Comparison of ENCODE assay signal across 9 mouse cellular contexts in genomic region chr8:87796234-87796633, GRCm38 (mm10).
A peak's percentile ranks its signal among the peaks of the same experiment; 100 is the strongest.
DNase-seq lines count a peak whose midpoint lies in the region; ATAC-seq and TF ChIP-seq lines count a peak whose summit lies in the region.
"Had no signal": no experiment of that assay in that cellular context is flagged by ENCODE, and none has a peak within 500 bp of the region (broad histone marks: within the 10 kb centered on the region; RNA-seq: fewer than 3 reads in every experiment).

No protein-coding gene starts in this region.

- H3K27ac ChIP-seq in hindbrain, embryonic 12.5 days, result 0 out of 2 replicates have a peak overlapping the region, but pooled peaks have one; percentile 17
- H3K27ac ChIP-seq in hindbrain, embryonic 16.5 days (ENCODE audit: low read depth, low read length), result no peak overlapping the region
- H3K27ac ChIP-seq in midbrain, embryonic 14.5 days (replicated peaks; ENCODE audit: low read depth, low read length), result no peak overlapping the region
- no peak overlapping the region for H3K27ac ChIP-seq in midbrain, embryonic 16.5 days (ENCODE audit: low read length)
- no peak overlapping the region for H3K27ac ChIP-seq in small intestine, adult 2 months (ENCODE audit: insufficient read depth, low read depth, low read length)

- H3K36me3 ChIP-seq in hindbrain, embryonic 12.5 days, result no peaks in the 10 kb centered on the region
- H3K36me3 ChIP-seq in hindbrain, embryonic 16.5 days (ENCODE audit: control insufficient read depth, insufficient read depth, low read length), result no peaks in the 10 kb centered on the region
- H3K36me3 ChIP-seq in midbrain, embryonic 14.5 days (ENCODE audit: control insufficient read depth, insufficient read depth, low read length), result no peaks in the 10 kb centered on the region
- H3K36me3 ChIP-seq in midbrain, embryonic 16.5 days (ENCODE audit: control insufficient read depth, insufficient read depth, low read length), result no peaks in the 10 kb centered on the region
- no peaks in the 10 kb centered on the region for H3K36me3 ChIP-seq in small intestine, adult 2 months (ENCODE audit: control insufficient read depth, insufficient read depth, low read length)

- TF ChIP-seq CTCF in small intestine, adult 2 months (IDR thresholded peaks at IDR 0.05; ENCODE audit: extremely low read depth, insufficient read length, insufficient replicate concordance, low read depth, low read length), result peak; percentile 46; the same call in 1 of the 2 replicates

- peaks cover 23% of the 10 kb centered on the region for H3K4me1 ChIP-seq in hindbrain, embryonic 12.5 days
- no peaks in the 10 kb centered on the region; the same call in 1 of the 2 replicates for H3K4me1 ChIP-seq in hindbrain, embryonic 16.5 days (ENCODE audit: control insufficient read depth, insufficient read depth, low read depth, low read length)
- no peaks in the 10 kb centered on the region for H3K4me1 ChIP-seq in midbrain, embryonic 14.5 days (ENCODE audit: control insufficient read depth, insufficient read depth, low read length)
- H3K4me1 ChIP-seq in midbrain, embryonic 16.5 days (ENCODE audit: control insufficient read depth, insufficient read depth, low read length), result peaks cover 9% of the 10 kb centered on the region; the same call in 1 of the 2 replicates
- H3K4me1 ChIP-seq in small intestine, adult 2 months (ENCODE audit: control insufficient read depth, insufficient read depth, insufficient read length, low read length), result no peaks in the 10 kb centered on the region

- no peak overlapping the region for H3K4me2 ChIP-seq in hindbrain, embryonic 12.5 days (replicated peaks)
- H3K4me2 ChIP-seq in hindbrain, embryonic 16.5 days (ENCODE audit: low read length), result no peak overlapping the region
- no peak overlapping the region for H3K4me2 ChIP-seq in midbrain, embryonic 14.5 days (ENCODE audit: low read length)
- no peak overlapping the region for H3K4me2 ChIP-seq in midbrain, embryonic 16.5 days (ENCODE audit: low read length)

- TF ChIP-seq POLR2A in small intestine, adult 2 months (IDR thresholded peaks at IDR 0.05; ENCODE audit: low read depth, low read length), result no peak

- peak; percentile 54 for DNase-seq in midbrain, embryonic 14.5 days
- peak; percentile 33 for DNase-seq in cerebellum, adult 9-11 months
- no peak for DNase-seq in urinary bladder, adult 18-20 months (ENCODE audit: low spot score in 2 of 2)

- ATAC-seq in hindbrain, embryonic 12.5 days (ENCODE audit: low FRiP score), result 0 out of 2 replicates have a peak, but pooled peaks have one; percentile 16
- ATAC-seq in hindbrain, embryonic 16.5 days, result no peak
- no peak for ATAC-seq in midbrain, embryonic 14.5 days (ENCODE audit: low FRiP score, low TSS enrichment)
- no peak for ATAC-seq in midbrain, embryonic 16.5 days
- ATAC-seq in megakaryocyte, adult 5-6 weeks (ENCODE audit: poor library complexity, severe bottlenecking), result no peak

- no peak overlapping the region for H3K4me3 ChIP-seq in hindbrain, embryonic 12.5 days
- no peak overlapping the region for H3K4me3 ChIP-seq in hindbrain, embryonic 16.5 days (ENCODE audit: low read length)
- H3K4me3 ChIP-seq in midbrain, embryonic 14.5 days (replicated peaks; ENCODE audit: low read depth, low read length), result no peak overlapping the region
- no peak overlapping the region for H3K4me3 ChIP-seq in midbrain, embryonic 16.5 days (ENCODE audit: low read depth, low read length)
- H3K4me3 ChIP-seq in small intestine, adult 2 months (ENCODE audit: low read depth, low read length), result no peak overlapping the region
- H3K4me3 ChIP-seq: myocyte had no signal

- 77% methylated on average over 7 of the region's 7 CpGs for WGBS in hindbrain, embryonic 12.5 days
- WGBS in hindbrain, embryonic 16.5 days, result 74% methylated on average over 7 of the region's 7 CpGs
- WGBS in midbrain, embryonic 14.5 days, result 67% methylated on average over 7 of the region's 7 CpGs
- WGBS in midbrain, embryonic 16.5 days, result 67% methylated on average over 7 of the region's 7 CpGs
- WGBS in small intestine, adult 2 months, result 62% methylated on average over 7 of the region's 7 CpGs

- H3K9me3 ChIP-seq in hindbrain, embryonic 12.5 days (replicated peaks), result no peaks in the 10 kb centered on the region
- H3K9me3 ChIP-seq in hindbrain, embryonic 16.5 days (ENCODE audit: control insufficient read depth, low read length), result no peaks in the 10 kb centered on the region
- H3K9me3 ChIP-seq in midbrain, embryonic 14.5 days (ENCODE audit: control insufficient read depth, low read length), result no peaks in the 10 kb centered on the region
- H3K9me3 ChIP-seq in midbrain, embryonic 16.5 days (replicated peaks; ENCODE audit: control insufficient read depth, low read length, poor library complexity, severe bottlenecking), result no peaks in the 10 kb centered on the region

- no peaks in the 10 kb centered on the region for H3K27me3 ChIP-seq in hindbrain, embryonic 12.5 days
- no peaks in the 10 kb centered on the region for H3K27me3 ChIP-seq in hindbrain, embryonic 16.5 days (replicated peaks; ENCODE audit: control insufficient read depth, insufficient read depth, low read length)
- H3K27me3 ChIP-seq in midbrain, embryonic 14.5 days (ENCODE audit: control insufficient read depth, insufficient read depth, low read length), result no peaks in the 10 kb centered on the region
- no peaks in the 10 kb centered on the region for H3K27me3 ChIP-seq in midbrain, embryonic 16.5 days (ENCODE audit: control insufficient read depth, insufficient read depth, low read depth, low read length)
- H3K27me3 ChIP-seq in small intestine, adult 2 months (ENCODE audit: control insufficient read depth, insufficient read depth, low read length), result no peaks in the 10 kb centered on the region

- H3K9ac ChIP-seq in hindbrain, embryonic 12.5 days, result no peak overlapping the region
- H3K9ac ChIP-seq in hindbrain, embryonic 16.5 days (ENCODE audit: low read depth, low read length), result no peak overlapping the region
- H3K9ac ChIP-seq in midbrain, embryonic 14.5 days (replicated peaks; ENCODE audit: low read length), result no peak overlapping the region
- no peak overlapping the region for H3K9ac ChIP-seq in midbrain, embryonic 16.5 days (ENCODE audit: low read depth, low read length)

Comparison
In these comparisons a context has a peak if more than half of its experiments do, and no peak if none do; other contexts are left out.
1. DNase-seq: peak in midbrain, embryonic 14.5 days (single experiment) and cerebellum, adult 9-11 months (single experiment); none in urinary bladder, adult 18-20 months (0 of 2).